Mouse (Mus musculus): ENCODE results near the gene Gm20388. TPM values are rescaled to one million over a fixed set of nuclear protein-coding genes. Genes with fewer than 3 reads are reported as not detected.

Gene Gm20388
- total RNA-seq, 1 experiment, result 27.0 TPM

- Histone ChIP-seq H3K4me1 (ENCODE audit: control insufficient read depth in 2 of 2, insufficient read depth in 2 of 2, low read length in 2 of 2, poor library complexity in 1 of 2) (peaks cover 0 to 4% of the 10 kb centered on the region in 2 experiments; a peak in 1 of 4 replicates), H3K9me3 (ENCODE audit: control insufficient read depth, insufficient read depth, low read depth, low read length) (no peaks in the 10 kb centered on the region), H3K4me3 (ENCODE audit: insufficient read depth in 1 of 2, low read depth in 1 of 2, low read length in 2 of 2, poor library complexity in 1 of 2, severe bottlenecking in 1 of 2) (no peak overlapping the region), H3K27ac (ENCODE audit: insufficient read depth, low read depth, low read length, poor library complexity, severe bottlenecking) (no peak overlapping the region), H3K36me3 (ENCODE audit: control insufficient read depth, insufficient read depth, low read length, poor library complexity, severe bottlenecking) (no peaks in the 10 kb centered on the region), H3K9ac (ENCODE audit: insufficient read depth, low read depth, low read length, poor library complexity, severe bottlenecking) (no peak overlapping the region)
- in situ Hi-C loops (cut with MboI; ENCODE audit: low sequenced_read_pairs in 2 of 2, unreplicated experiment in 2 of 2), result no loop called here
- no peak for DNase-seq (ENCODE audit: low read depth, low spot score)
- TF ChIP-seq CHD2 (IDR thresholded peaks at IDR 0.05; ENCODE audit: low read depth, low read length), result no peak
- TF ChIP-seq MAFK (IDR thresholded peaks at IDR 0.05; ENCODE audit: insufficient read depth, low read depth, low read length), result no peak
- TF ChIP-seq HCFC1 (IDR thresholded peaks at IDR 0.05; ENCODE audit: borderline replicate concordance, insufficient read depth, low read length), result no peak
- no peak for TF ChIP-seq ZNF384 (IDR thresholded peaks at IDR 0.05; ENCODE audit: low read depth, low read length)
- no peak for TF ChIP-seq ZC3H11A (IDR thresholded peaks at IDR 0.05; ENCODE audit: borderline replicate concordance, low read depth, low read length)
Observed at GRCm38 (mm10) chr8:121300066-121300465, 1389.4 kb downstream of the Gm20388 start.

DNA sequence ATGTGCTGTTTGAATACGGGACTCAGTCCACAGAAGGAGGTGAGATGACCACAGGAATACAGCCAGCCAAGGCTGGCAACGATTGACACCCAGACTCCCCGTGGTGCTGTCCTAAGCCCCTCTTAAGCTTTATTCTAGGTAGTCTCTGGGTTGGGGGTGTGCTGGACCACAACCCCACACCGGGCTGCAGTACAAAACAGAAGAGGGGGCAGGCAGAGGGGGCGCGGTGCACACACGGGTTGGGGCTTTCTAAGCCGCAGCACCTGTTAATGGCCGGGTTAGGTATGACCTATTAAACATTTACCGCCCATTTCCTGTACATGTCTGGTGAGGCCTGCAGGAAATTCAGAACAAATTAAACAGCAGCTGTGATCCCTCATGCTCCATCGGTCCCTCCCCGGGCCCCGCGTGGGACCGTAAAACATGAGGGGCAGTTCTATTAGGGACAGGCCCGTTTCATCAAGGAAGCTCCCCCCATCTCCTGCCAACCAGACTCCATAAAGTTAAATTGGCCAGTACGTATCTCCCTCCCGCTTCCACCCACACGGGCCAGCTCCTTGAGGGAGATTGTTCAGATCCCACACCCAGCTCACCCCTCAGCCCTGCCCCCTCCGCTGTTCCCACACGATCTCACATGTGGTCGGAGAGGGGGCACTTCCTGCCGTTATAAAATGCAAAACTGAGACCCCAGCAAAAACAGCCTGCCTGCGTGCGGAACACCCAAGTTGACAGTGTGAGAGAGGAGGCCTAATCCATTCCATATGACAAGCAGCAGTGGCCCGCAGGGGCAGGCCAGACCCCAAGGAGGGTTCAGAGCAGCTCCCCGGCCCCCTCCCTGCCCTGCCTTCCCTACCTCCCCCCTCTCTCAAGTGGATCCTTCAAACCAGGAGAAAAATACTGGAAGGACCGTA is 1390.1 kb downstream of the Gm20388 start:
- DNase-seq (ENCODE audit: low read depth, low spot score), result no peak
- Histone ChIP-seq H3K9ac (ENCODE audit: insufficient read depth, low read depth, low read length, poor library complexity, severe bottlenecking) (no peak overlapping the region), H3K36me3 (ENCODE audit: control insufficient read depth, insufficient read depth, low read length, poor library complexity, severe bottlenecking) (no peaks in the 10 kb centered on the region), H3K27ac (ENCODE audit: insufficient read depth, low read depth, low read length, poor library complexity, severe bottlenecking) (no peak overlapping the region), H3K9me3 (ENCODE audit: control insufficient read depth, insufficient read depth, low read depth, low read length) (no peaks in the 10 kb centered on the region), H3K4me3 (ENCODE audit: insufficient read depth in 1 of 2, low read depth in 1 of 2, low read length in 2 of 2, poor library complexity in 1 of 2, severe bottlenecking in 1 of 2) (no peak overlapping the region), H3K4me1 (ENCODE audit: control insufficient read depth in 2 of 2, insufficient read depth in 2 of 2, low read length in 2 of 2, poor library complexity in 1 of 2) (peaks cover 0 to 4% of the 10 kb centered on the region in 2 experiments; a peak in 1 of 4 replicates)
- in situ Hi-C loops (cut with MboI; ENCODE audit: low sequenced_read_pairs in 2 of 2, unreplicated experiment in 2 of 2), result no loop called here
- TF ChIP-seq HCFC1 (IDR thresholded peaks at IDR 0.05; ENCODE audit: borderline replicate concordance, insufficient read depth, low read length) (no peak), MAFK (IDR thresholded peaks at IDR 0.05; ENCODE audit: insufficient read depth, low read depth, low read length) (no peak), ZNF384 (IDR thresholded peaks at IDR 0.05; ENCODE audit: low read depth, low read length) (no peak), ZC3H11A (IDR thresholded peaks at IDR 0.05; ENCODE audit: borderline replicate concordance, low read depth, low read length) (no peak), CHD2 (IDR thresholded peaks at IDR 0.05; ENCODE audit: low read depth, low read length) (no peak)

- H3K9ac ChIP-seq (ENCODE audit: insufficient read depth, low read depth, low read length, poor library complexity, severe bottlenecking), result no peak overlapping the region
- DNase-seq (ENCODE audit: low read depth, low spot score), result no peak
- no peaks in the 10 kb centered on the region for H3K36me3 ChIP-seq (ENCODE audit: control insufficient read depth, insufficient read depth, low read length, poor library complexity, severe bottlenecking)
- in situ Hi-C loops (cut with MboI; ENCODE audit: low sequenced_read_pairs in 2 of 2, unreplicated experiment in 2 of 2), result no loop called here
- H3K4me1 ChIP-seq (ENCODE audit: control insufficient read depth in 2 of 2, insufficient read depth in 2 of 2, low read length in 2 of 2, poor library complexity in 1 of 2), result peaks cover 0 to 4% of the 10 kb centered on the region in 2 experiments; a peak in 1 of 4 replicates
- no peak overlapping the region for H3K4me3 ChIP-seq (ENCODE audit: insufficient read depth in 1 of 2, low read depth in 1 of 2, low read length in 2 of 2, poor library complexity in 1 of 2, severe bottlenecking in 1 of 2)
- TF ChIP-seq HCFC1 (IDR thresholded peaks at IDR 0.05; ENCODE audit: borderline replicate concordance, insufficient read depth, low read length) (no peak), ZC3H11A (IDR thresholded peaks at IDR 0.05; ENCODE audit: borderline replicate concordance, low read depth, low read length) (no peak), ZNF384 (IDR thresholded peaks at IDR 0.05; ENCODE audit: low read depth, low read length) (no peak), MAFK (IDR thresholded peaks at IDR 0.05; ENCODE audit: insufficient read depth, low read depth, low read length) (no peak), CHD2 (IDR thresholded peaks at IDR 0.05; ENCODE audit: low read depth, low read length) (no peak)
- no peaks in the 10 kb centered on the region for H3K9me3 ChIP-seq (ENCODE audit: control insufficient read depth, insufficient read depth, low read depth, low read length)
- no peak overlapping the region for H3K27ac ChIP-seq (ENCODE audit: insufficient read depth, low read depth, low read length, poor library complexity, severe bottlenecking)
Observed at GRCm38 (mm10) chr8:121301431-121301830, 1390.8 kb downstream of the Gm20388 start.

DNA sequence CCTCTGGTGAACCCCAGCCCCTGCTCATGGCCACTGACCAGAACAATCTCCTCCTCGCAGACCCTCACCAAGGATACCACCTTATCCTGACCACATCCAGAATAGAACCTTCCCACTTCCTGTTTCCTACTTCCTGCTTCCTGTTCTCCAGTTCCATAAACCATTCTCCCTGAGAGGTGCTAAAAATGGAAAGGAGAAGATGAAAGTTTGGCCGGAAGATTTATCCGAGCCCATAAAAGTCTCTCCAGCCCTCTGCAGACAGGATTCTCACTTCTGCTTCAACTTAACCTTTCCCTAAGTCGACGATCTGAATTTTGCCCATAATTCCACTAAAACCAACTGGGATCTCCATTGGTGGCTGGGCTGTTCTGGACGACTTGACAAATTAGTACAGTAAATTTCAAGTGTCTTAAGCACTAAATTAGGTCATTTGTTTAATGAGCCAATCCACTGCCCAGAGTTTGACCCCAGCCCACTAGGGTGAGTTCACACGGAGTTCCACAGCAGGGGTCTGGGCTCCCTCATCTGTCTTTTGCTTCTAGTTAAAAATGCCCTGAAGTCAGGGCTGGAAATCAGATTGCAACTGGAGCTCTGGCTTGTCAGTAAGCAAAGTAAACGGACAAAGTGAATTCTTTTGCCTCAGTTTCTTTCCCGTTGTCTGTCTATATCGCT is 1391.5 kb downstream of the Gm20388 start:
- Histone ChIP-seq H3K9ac (ENCODE audit: insufficient read depth, low read depth, low read length, poor library complexity, severe bottlenecking) (no peak overlapping the region), H3K4me3 (ENCODE audit: insufficient read depth in 1 of 2, low read depth in 1 of 2, low read length in 2 of 2, poor library complexity in 1 of 2, severe bottlenecking in 1 of 2) (no peak overlapping the region), H3K36me3 (ENCODE audit: control insufficient read depth, insufficient read depth, low read length, poor library complexity, severe bottlenecking) (no peaks in the 10 kb centered on the region), H3K4me1 (ENCODE audit: control insufficient read depth in 2 of 2, insufficient read depth in 2 of 2, low read length in 2 of 2, poor library complexity in 1 of 2) (peaks cover 0 to 4% of the 10 kb centered on the region in 2 experiments; a peak in 1 of 4 replicates), H3K27ac (ENCODE audit: insufficient read depth, low read depth, low read length, poor library complexity, severe bottlenecking) (no peak overlapping the region), H3K9me3 (ENCODE audit: control insufficient read depth, insufficient read depth, low read depth, low read length) (no peaks in the 10 kb centered on the region)
- no peak for DNase-seq (ENCODE audit: low read depth, low spot score)
- TF ChIP-seq ZC3H11A (IDR thresholded peaks at IDR 0.05; ENCODE audit: borderline replicate concordance, low read depth, low read length) (no peak), CHD2 (IDR thresholded peaks at IDR 0.05; ENCODE audit: low read depth, low read length) (no peak), ZNF384 (IDR thresholded peaks at IDR 0.05; ENCODE audit: low read depth, low read length) (no peak), MAFK (IDR thresholded peaks at IDR 0.05; ENCODE audit: insufficient read depth, low read depth, low read length) (no peak), HCFC1 (IDR thresholded peaks at IDR 0.05; ENCODE audit: borderline replicate concordance, insufficient read depth, low read length) (no peak)
- in situ Hi-C loops (cut with MboI; ENCODE audit: low sequenced_read_pairs in 2 of 2, unreplicated experiment in 2 of 2), result no loop called here
